Mouse (Mus musculus) megakaryocyte progenitor cell, adult 5-6 weeks (primary cell): ENCODE measurements around the gene Lrriq4. TPM values are rescaled to one million over a fixed set of nuclear protein-coding genes. Genes with fewer than 3 reads are reported as not detected.

Experiments used
- ATAC-seq: replicated peaks from 2 replicates; pipeline ENCODE4 v1.8.0; 2016; ENCODE audit warnings: mild to moderate bottlenecking, moderate TSS enrichment, inconsistent platforms; ENCODE audit not compliant: poor library complexity
- total RNA-seq, 2 experiments: library from RNA; stranded (forward) in 1 of 2; stranded (reverse) in 1 of 2; fragments of 157-497, 149-512 nt in 1 of 2; fragments of 200-1000 nt in 1 of 2; gene quantifications; 2 replicates each; pipeline versions ENCODE4 v1.2.3 to v1.2.4; 2015 to 2017

Gene Lrriq4
- total RNA-seq (2015) = not detected in 2 replicates
- total RNA-seq (2017) = not detected in 2 replicates

GRCm38 (mm10) chr3:30644207-30644606, at the start of gene Lrriq4:
Gene Lrriq4 (plus strand): TSS chr3:30644507.
- no peak for ATAC-seq

DNA sequence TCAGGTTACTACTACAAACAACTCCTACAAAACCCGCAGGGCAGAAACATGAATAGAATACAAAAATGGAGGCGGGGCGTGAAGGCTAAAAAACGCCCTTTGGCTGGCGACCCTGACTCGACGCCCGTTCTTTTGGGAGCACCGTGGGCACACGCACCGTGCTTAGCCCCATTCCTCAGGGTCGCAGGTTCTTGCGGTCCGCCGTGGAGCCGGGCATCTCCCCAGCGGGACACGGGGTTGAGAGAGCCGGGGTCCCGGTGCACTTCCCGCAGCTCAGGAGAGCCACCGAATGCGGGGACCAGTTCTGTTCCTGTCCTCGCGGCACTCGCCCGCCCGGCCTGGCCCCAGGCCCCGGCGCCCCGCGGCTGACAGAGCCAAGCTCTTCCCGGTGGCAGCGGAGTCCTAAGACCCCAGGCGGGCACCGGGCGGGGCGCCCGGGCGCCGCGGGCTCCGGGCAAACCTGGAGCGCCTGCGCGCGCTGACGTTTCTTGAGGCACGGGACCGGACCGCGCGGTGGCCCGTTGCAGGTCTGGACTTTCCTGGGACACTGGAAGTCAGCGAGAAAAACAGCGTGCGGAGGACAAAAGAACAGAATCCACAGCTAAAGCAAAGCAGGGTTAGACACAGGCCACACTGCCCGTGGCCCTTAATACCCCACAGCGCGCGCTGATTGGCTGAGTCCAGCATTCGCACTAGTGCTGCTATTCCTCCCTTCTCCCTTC, 49.0 kb upstream of the Lrriq4 start:
- peak; percentile 21; the same call in 1 of the 2 replicates for ATAC-seq

- no peak for ATAC-seq
These were observed 47.0 kb upstream of the Lrriq4 start for GRCm38 (mm10) chr3:30597271-30597670.

DNA sequence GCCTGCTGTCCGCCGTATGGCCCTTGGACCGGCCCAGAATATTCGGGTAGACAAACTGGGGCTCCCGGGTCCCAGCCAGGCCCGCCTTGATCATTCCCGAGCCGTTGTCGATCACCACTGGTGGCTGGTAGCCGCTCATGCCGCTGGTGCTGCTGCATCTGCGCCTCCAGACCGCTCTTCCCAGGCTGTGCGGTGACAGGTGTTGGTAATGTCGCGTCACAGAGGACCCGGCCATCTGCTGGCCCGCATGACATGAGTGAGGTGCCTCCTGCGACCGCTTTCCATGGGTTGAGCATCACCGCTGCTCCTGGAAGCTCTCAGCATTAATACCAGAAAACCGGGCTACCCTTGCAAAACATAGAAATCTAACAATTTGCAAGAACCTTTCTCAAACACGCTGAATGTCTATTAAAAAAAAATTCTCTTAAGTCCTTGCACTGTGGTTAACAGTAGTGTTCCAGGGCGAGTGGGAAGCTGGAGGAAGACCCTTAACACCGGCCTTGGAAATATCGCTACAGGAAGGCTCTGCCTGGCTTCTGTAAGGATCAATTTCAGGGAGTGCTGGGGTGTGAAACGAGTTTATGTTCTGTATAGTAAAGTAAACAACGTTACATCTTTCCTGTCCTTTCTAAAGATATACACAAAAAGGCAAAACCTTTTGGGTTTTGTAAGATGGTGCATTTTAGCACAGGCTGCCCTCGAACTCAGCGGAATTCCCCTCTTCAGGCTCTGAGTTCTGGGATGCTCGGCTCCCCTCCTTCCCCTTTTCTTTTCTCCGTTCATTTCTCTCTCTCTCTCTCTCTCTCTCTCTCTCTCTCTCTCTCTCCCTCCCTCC, 44.4 kb upstream of the Lrriq4 start, which contains the start of gene Actrt3:
Actrt3 (minus strand) TSS at position 229 of the 835 bp plus-strand sequence.
- no peak for ATAC-seq

DNA sequence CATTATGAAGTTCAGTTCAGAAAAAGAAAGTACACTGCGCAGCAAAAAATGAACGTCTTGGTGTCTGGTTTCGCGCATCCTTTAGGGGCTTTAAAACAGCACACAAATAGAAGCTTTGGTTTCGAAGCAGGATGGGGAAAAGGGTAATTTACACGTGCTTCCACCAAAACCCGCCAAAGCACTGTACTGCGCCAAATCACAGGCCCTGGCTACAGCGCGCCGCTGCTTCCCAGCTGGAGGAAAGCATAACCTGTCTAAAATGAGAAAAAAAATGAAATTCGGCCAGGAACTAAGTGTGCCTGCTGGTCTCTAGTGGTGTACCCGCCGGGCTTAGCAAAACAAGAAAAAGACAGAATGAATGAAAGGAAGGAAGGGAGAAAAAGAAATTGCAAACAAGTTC, 43.6 kb upstream of the Lrriq4 start:
- ATAC-seq = no peak

- ATAC-seq = peak; percentile 30
These were observed 43.1 kb upstream of the Lrriq4 start for GRCm38 (mm10) chr3:30601175-30601574.

GRCm38 (mm10) chr3:30601610-30602064, 42.7 kb upstream of the Lrriq4 start:
- ATAC-seq = no peak

DNA sequence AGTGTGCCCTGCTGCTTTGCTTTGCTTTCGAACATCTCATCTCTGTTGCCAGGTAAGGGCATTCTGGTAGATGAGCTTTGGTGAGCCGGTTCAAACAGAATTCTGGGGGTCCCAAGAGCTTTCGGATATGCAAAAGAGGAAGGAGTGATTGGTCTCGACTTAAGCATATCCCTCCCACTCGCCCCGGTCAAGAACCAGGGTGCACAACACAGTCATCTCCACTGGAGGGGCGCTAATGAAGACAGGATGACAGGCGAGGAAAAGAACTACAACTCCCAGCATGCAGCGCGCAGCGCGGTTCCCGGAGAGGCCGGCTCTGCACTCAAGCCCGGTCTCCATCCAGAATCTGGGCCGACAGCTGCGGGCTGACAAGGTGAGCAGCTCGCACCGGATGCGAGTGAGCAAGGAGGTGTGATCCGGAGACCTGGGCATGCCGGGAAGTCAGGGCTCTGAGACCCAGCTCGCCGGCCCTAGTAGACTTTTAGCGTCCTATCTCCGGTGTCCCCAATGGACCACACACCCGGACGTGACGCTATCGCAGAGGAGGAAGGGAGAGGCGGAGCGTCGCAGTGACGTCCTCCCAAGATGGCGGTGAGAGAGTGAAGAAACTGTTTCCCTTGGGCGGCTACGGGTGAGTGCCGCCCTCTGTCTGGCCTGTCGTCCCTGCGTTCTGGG, 42.1 kb upstream of the Lrriq4 start, which contains the start of gene Mynn:
Mynn (plus strand) TSS at position 1 of the 675 bp plus-strand sequence.
- peak; percentile 79 for ATAC-seq

DNA sequence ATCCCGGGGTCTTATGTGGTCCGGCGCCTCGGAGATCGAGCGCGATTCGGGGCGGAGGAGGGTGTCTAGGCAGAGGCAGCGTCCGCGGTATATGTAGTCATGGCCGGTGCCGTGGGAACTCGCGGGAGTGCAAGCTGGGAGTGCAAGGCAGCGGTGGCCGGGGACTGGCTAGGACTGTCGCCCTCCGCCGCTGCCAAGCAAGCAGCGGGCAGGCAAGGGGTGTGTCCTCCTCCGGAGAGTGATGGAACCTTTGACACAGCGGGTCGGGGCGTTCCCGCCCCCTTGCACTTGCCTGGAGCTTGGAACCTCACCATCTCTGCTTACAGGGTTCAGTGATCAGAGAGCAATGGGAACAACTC, 41.6 kb upstream of the Lrriq4 start:
- peak; percentile 59 for ATAC-seq

GRCm38 (mm10) chr3:30603256-30603655, 41.1 kb upstream of the Lrriq4 start:
- ATAC-seq = no peak

DNA sequence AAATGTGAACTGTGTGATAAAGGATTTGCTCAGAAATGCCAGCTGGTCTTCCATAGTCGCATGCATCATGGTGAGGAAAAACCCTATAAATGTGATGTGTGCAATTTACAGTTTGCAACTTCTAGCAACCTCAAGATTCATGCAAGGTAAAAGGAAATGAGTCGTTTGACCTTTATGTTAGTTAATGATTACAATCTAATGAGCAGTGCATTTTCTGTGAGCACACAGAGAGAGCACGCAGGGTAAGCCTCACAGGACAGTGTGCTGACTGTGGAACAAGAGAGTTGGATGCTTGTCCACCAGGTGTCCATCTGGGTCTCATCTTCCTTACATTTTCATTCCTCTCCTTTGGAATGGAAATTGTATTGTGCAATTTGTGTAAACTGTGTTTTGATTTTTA, 35.3 kb upstream of the Lrriq4 start:
- ATAC-seq = no peak

DNA sequence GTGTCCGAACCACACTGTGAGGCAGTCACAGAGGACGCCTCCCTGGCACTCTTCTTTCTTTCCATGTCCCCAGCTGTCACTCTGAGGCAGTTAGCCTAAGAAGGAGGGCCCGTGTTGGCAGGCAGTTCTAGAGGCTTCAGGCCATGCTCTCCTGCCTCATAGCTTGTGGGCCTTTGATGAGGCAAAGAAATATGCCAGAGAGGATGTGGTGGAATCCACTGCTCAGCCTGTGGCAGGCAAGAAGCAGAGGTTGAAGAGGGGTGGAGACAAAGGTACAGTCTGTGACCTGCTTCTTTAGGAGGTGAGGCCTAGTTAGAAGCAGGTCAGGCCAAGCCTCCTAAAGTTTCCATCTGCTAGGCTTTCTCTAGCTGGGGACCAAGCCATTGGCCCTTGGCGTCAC, 33.4 kb upstream of the Lrriq4 start:
- ATAC-seq = no peak

- ATAC-seq = peak; percentile 65
These were observed 24.2 kb upstream of the Lrriq4 start for GRCm38 (mm10) chr3:30620132-30620531.

- peak; percentile 57 for ATAC-seq
These were observed 10.6 kb upstream of the Lrriq4 start for GRCm38 (mm10) chr3:30633681-30634080.

DNA sequence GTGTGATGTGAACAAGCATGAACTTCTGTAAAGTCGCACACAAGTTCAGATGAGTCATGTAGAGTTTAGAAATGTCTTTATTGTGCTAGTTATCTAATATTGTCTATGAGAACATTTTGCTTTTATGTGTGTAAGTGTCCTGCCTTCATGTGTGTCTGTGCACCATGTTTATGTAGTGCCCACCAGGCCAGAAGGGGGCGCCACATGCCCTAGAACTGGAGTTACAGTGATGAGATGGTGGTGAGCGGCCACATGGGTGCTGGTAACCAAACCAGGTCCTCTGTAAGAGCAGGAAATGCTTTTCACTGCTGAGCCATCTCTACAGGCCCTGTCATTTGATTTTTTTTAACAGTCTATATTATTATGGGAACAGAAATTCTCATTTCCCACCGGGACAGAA, 8.7 kb upstream of the Lrriq4 start:
- no peak for ATAC-seq

DNA sequence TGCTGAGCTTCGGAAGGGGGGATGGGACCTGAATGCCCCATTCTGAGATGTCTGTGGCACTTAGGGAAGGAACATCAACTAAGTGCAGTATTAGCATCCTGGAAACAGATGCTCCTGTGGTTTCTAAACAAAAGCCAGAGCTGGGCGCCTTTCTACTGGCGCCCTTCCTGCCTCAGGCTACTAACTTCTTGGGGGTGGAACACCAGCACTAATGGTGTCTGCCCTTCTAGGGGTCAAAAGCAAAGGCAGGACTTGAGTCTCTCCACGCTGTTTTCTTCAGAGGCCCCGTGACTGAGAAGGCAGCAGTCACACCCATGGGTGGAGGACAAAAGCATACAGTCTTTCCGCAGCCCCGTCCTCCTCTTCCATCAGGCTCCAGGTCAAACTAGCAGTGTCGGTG, 2.5 kb downstream of the Lrriq4 start:
- no peak for ATAC-seq

- ATAC-seq = peak; percentile 95
These were observed 3.3 kb downstream of the Lrriq4 start, which contains the start of gene Lrrc34 for GRCm38 (mm10) chr3:30647440-30648090. Gene Lrrc34 (minus strand): TSS chr3:30647869.

GRCm38 (mm10) chr3:30648466-30648865, 4.2 kb downstream of the Lrriq4 start:
- ATAC-seq = no peak

DNA sequence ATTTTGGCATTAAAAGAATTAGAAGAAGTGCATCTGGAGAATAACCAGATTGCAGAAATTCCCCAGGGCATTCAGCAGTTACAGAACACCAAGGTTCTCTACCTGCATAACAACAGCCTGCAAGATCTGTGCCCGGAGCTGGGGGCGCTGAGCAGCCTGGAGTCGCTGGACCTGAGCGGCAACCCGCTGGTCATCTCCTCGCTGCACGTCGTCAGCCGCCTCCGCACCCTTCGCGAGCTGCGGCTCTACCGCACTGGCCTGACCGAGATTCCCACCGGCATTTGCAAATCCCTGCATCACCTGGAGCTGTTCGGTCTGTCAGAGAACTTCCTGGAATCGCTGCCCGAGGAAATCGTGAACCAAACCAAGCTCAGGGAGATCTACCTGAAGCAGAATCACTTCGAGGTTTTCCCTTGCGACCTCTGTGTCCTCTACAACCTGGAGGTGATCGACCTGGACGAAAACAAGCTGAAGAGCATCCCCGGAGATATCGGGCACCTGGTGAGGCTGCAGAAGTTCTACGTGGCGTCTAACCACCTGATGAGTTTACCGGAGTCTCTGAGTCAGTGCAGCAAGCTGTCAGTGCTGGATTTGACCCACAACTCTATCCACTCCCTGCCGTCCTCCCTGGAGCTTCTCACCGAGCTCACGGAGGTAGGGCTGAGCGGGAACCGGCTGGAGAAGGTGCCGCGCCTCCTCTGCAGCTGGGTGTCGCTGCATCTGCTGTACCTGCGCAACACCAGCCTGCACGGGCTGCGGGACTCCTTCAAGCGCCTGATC, 5.9 kb downstream of the Lrriq4 start:
- ATAC-seq = peak; percentile 43

DNA sequence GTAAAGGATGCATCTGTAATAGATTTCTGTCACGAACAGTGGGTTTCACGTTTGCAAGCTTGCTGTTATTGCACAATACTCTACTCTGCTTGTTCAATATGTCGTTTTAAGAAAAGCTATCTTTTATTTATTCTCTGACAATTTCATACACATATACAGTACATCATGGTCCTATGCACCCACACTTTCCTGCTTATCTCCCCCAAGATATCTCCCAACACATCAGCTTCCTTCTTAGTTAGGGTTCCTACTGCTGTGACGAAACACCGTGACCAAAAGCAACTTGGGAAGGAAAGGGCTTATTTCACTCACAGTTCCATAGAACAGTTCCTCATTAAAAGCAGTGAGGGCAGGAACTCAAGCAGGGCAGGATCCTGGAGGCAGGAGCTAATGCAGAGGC, 11.6 kb downstream of the Lrriq4 start:
- ATAC-seq = peak; percentile 50
